Mouse (Mus musculus): Measurements from ENCODE around the gene Rprd2. TPM values are rescaled to one million over a fixed set of nuclear protein-coding genes. Genes with fewer than 3 reads are reported as not detected.

Rprd2 gene
- total RNA-seq, 2 experiments from 2014 or later, result 57.2 to 63.9 TPM

- no peak for DNase-seq (ENCODE audit: low spot score in 2 of 2)
Observed at GRCm38 (mm10) chr3:95739353-95740104, 79.1 kb downstream of the Rprd2 start, which contains the start of gene Ecm1. Gene Ecm1, minus strand, starts transcription at chr3:95739569.

DNA sequence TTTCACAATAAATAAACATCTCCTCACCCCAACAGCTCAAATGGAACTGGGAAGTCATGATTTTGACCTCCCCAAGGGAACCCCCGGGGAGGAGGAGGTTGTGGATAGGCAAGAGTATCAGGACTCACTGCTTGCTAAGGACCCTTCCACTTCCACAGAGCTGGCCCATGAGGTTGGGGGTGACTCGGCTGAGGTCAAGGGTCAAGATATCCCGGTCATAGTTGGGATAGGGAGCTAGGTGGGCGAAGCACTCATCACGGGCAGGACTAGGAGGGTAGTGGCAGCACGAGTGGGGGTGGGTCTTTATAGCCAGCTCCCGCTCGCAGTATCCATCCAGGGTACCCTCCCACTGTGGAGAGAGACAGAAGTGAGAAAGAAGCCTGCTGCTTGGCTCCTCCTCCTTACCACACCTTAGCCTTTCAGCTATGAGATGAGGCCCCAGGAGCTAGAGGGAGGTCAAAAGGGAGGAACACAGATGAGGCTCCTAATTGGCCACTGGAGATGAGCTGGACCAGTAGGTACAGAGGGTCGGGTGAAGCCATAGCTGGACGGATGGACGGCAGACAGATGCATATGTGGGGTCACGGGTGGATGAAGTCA, 83.5 kb downstream of the Rprd2 start:
- no peak for DNase-seq (ENCODE audit: low spot score in 2 of 2)

GRCm38 (mm10) chr3:95734092-95734702, 84.5 kb downstream of the Rprd2 start:
- no peak for DNase-seq (ENCODE audit: low spot score in 2 of 2)

DNA sequence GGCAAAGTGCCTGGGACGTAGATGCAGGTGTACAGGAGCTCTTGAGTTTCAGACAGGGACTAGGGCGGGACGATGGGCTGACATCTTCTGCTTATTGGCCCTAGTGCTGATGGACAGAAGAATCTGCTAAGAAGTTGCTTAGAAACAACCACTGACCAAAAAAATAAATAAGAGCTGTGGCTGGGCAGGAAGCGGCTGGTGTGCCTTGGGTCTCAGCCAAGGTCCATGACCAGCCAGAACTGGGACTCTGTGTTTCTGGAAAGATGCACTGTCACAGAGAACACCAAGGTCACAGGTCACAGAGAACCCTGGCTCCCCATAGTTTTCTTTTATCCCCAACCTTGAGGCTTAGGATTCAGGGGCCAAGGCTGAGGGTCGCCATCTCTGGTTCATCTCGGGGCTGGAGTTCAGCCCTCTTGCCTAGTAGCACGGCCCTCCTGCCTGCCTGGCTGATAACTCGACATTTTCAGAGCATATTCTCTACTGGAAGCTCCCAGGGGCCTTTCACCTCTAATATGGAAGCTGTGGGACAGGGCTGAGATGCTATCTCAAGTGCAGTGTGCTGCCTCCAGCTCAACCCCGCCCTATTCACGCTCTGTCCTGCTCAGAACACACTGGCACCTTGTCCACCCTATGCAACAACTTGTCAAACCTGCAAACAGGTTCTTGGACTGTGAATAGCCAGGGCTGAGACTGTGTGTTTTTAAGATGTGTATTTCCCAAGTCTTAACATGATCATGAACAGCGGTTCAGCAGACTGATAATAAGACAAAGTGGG, 85.7 kb downstream of the Rprd2 start:
- DNase-seq (ENCODE audit: low spot score in 2 of 2), result no peak

- no peak for DNase-seq (ENCODE audit: low spot score in 2 of 2)
Observed at GRCm38 (mm10) chr3:95732297-95732696, 86.4 kb downstream of the Rprd2 start.

- no peak for DNase-seq (ENCODE audit: low spot score in 2 of 2)
Observed at GRCm38 (mm10) chr3:95731802-95732201, 86.9 kb downstream of the Rprd2 start.

DNA sequence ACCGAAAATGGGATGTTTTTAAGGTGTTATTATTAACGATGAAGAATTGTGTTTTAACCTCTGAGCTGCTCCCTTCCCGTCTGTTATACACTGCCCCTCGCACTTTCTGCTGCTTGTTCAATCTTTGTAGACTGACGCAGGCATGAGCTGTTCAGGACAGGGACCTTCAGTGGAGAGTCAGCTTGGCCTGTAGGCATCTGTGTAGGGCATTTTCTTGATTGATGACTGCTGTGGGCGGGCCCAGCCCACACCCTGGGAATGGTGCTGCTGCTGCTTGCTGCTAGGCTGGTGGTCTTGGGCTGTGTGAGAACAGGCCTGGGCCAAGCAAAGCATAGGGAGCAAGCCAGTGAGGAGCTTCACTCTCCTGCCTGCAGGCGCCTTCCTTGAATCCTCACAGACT, 88.2 kb downstream of the Rprd2 start:
- no peak for DNase-seq (ENCODE audit: low spot score in 2 of 2)

DNA sequence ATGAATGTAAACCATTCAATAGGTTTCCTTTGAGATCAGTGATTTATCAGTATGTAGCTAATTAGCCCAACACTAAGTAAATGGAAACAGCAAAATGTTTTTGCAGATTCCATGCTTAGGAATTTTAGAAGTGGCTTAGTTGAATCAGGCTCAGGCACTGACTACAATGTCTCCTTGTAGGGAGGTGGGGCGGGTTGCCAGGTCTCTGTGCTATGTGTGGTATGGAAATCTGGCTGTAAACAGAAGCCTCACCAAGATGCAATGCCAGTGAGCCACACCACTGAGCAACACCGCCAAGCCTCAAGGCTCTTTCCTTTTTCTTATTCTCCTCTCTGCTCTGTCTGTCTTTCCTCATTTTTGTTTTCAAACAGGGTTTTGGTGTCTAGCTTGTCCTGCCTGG, 89.8 kb downstream of the Rprd2 start:
- no peak for DNase-seq (ENCODE audit: low spot score in 2 of 2)

- DNase-seq (ENCODE audit: low spot score in 2 of 2), result no peak
Observed at GRCm38 (mm10) chr3:95726696-95727358, 91.8 kb downstream of the Rprd2 start.

DNA sequence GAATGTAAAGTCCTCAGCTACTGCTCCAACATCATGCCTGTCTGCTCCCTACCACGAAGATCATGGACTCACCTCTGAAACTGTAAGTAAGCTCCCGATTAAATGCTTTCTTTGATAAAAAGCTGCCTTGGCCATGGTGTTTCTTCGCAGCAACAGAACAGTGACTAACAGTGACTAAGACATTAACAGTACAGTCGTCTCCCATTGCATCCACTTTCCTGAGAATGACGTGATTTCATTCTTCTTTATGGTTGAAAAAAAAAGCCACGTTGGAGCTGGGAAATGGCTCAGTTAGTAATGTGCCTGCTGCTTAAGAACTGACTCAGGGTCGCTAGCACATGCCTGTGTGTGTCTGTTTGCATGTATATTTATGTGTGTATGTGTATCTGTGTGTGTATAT, 92.8 kb downstream of the Rprd2 start:
- no peak for DNase-seq (ENCODE audit: low spot score in 2 of 2)

- no peak for DNase-seq (ENCODE audit: low spot score in 2 of 2)
Observed at GRCm38 (mm10) chr3:95722386-95722785, 96.3 kb downstream of the Rprd2 start.

DNA sequence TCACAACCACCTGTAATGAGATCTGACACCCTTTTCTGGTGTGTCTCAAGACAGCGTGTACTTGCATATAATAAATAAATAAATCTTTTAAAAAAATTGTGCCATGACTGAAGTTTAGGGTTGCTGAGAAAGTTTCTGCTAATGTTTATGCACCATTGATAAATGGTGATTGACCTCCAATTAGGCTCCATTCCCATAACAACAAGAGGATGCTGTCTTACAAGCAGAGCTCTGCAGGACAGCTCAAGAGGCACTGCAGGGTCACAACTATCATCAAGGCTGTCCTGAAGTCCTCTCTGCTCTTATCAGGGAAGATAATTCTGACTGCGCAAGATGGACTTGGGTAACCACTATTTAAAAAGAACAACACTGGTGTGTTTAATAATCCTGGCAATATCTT, 100.5 kb downstream of the Rprd2 start:
- no peak for DNase-seq (ENCODE audit: low spot score in 2 of 2)

DNA sequence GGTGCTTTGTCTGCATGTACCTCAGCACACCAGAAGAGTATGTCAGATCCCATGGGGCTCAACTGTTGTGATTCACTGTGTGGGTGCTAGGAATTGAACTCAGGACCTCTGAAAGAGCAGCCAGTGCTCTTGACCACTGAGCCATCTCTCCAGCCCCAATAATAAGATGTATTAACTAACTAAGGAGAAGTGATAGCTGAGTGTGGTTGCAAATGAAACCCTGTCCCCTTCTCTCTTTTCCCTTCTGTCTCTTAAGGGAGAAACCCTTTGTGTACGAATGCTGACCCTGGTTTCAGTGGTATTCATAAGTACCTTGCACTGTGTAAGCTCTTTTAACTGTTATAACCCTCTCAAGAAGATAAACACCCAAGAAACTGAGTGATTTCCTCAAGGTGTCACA, 102.6 kb downstream of the Rprd2 start:
- no peak for DNase-seq (ENCODE audit: low spot score in 2 of 2)

Small RNA genes within 50 kb of the gene (microRNA-seq; reads per million reads assigned to microRNA genes)
- gene Mir7014, result 0 to 0.22 reads per million in 2 experiments

Other genes with a start within 250 kb of the Rprd2 start
- gene Golph3l, start 229.9 kb downstream of the Rprd2 start, total RNA-seq (2021), result 10 to 100 TPM; 19.4 to 21.9 TPM
- 100 to 1,000 TPM; 220 to 228 TPM for gene Ensa, start 193.9 kb downstream of the Rprd2 start, total RNA-seq (2021)
- 10 to 100 TPM; 68.0 TPM for gene Mcl1, start 160.1 kb downstream of the Rprd2 start, total RNA-seq (2021)
- gene Adamtsl4, start 130.9 kb downstream of the Rprd2 start, total RNA-seq (2021), result under 1 TPM; 0.69 to 0.94 TPM
- gene Ecm1, start 79.3 kb downstream of the Rprd2 start, total RNA-seq (2021), result 10 to 100 TPM in 1 of 2 experiments, 1 to 10 TPM in 1; 9.6 to 11.9 TPM
- gene Tars2, start 58.7 kb downstream of the Rprd2 start, total RNA-seq (2021), result 10 to 100 TPM; 38.0 to 39.8 TPM
- gene Prpf3, start 37.0 kb upstream of the Rprd2 start, total RNA-seq (2021), result 10 to 100 TPM; 26.0 to 26.4 TPM
- 100 to 1,000 TPM; 147 to 175 TPM for gene Mrps21, start 52.7 kb upstream of the Rprd2 start, total RNA-seq (2021)
- 1 to 10 TPM; 6.5 to 8.9 TPM for gene Ciart, start 63.4 kb upstream of the Rprd2 start, total RNA-seq (2021)
- gene BC028528, start 73.1 kb upstream of the Rprd2 start, total RNA-seq (2021), result 10 to 100 TPM in 1 of 2 experiments, 1 to 10 TPM in 1; 9.4 to 10.2 TPM
- 100 to 1,000 TPM in 1 of 2 experiments, 10 to 100 TPM in 1; 97.7 to 102 TPM for gene Aph1a, start 75.1 kb upstream of the Rprd2 start, total RNA-seq (2021)
- gene Car14, start 85.8 kb upstream of the Rprd2 start, total RNA-seq (2021), result 1 to 10 TPM; 2.5 to 4.4 TPM
- gene Anp32e, start 110.4 kb upstream of the Rprd2 start, total RNA-seq (2021), result 100 to 1,000 TPM; 103 to 105 TPM
- gene Plekho1, start 177.1 kb upstream of the Rprd2 start, total RNA-seq (2021), result 10 to 100 TPM; 50.2 to 56.5 TPM
- gene Vps45, start 239.6 kb upstream of the Rprd2 start, total RNA-seq (2021), result 10 to 100 TPM; 41.9 to 42.2 TPM